Mouse (Mus musculus) lung, embryonic 16.5 days (tissue): ENCODE results near the gene Olfr1416. TPM values are rescaled to one million over a fixed set of nuclear protein-coding genes. Genes with fewer than 3 reads are reported as not detected.
A peak's percentile ranks its signal among the peaks of the same experiment; 100 is the strongest.

Experiments
- ATAC-seq: fragments of 200-750 bp; cut with Nextera tagmentation; 2 replicates; pipeline ENCODE4 v1.8.0; 2017; ENCODE audit warnings: low read depth, mild to moderate bottlenecking, moderate library complexity
- H3K27ac ChIP-seq: fragments of 300-500 bp; sonication (generic); 2 replicates; pipeline ENCODE4 v1.5.1; 2014; ENCODE audit warnings: mild to moderate bottlenecking, control low read depth, low read length
- H3K27me3 ChIP-seq: fragments of 300-500 bp; sonication (generic); 2 replicates; pipeline ENCODE4 v1.6.1; 2014; ENCODE audit warnings: low read depth, low read length, mixed read lengths; ENCODE audit not compliant: control insufficient read depth, insufficient read depth
- H3K36me3 ChIP-seq: fragments of 300-500 bp; sonication (generic); 2 replicates; pipeline ENCODE4 v1.6.1; 2014; ENCODE audit warnings: low read length; ENCODE audit not compliant: control insufficient read depth, insufficient read depth
- H3K4me1 ChIP-seq: fragments of 300-500 bp; sonication (generic); replicated peaks from 2 replicates; pipeline ENCODE4 v1.6.1; 2014; ENCODE audit warnings: low read length, mixed read lengths; ENCODE audit not compliant: control insufficient read depth, insufficient read depth
- H3K4me2 ChIP-seq: fragments of 300-500 bp; sonication (generic); 2 replicates; pipeline ENCODE4 v1.6.1; 2014; ENCODE audit warnings: low read depth, low read length, control low read depth
- H3K4me3 ChIP-seq: fragments of 300-500 bp; sonication (generic); 2 replicates; pipeline ENCODE4 v1.5.1; 2014; ENCODE audit warnings: mild to moderate bottlenecking, low read length, control low read depth
- H3K9ac ChIP-seq: fragments of 300-500 bp; sonication (generic); 2 replicates; pipeline ENCODE4 v1.6.1; 2014; ENCODE audit warnings: low read length, control low read depth
- H3K9me3 ChIP-seq: fragments of 300-500 bp; sonication (generic); 2 replicates; pipeline ENCODE4 v1.6.1; 2016; ENCODE audit warnings: low read length; ENCODE audit not compliant: control insufficient read depth
- WGBS: fragments of 180-500 bp; shearing (Covaris S2); extraction: QIAGEN DNeasy Blood & Tissue Kit; methylation state at CpG from one replicate; pipeline ENCODE4 v1.1.7; 2014; 5-methylcytosine and 5-hydroxymethylcytosine counted together
- polyA plus RNA-seq: library from polyadenylated mRNA; unstranded; fragments of >200 nt; fragmentation: Nextera tagmentation; extraction: Ambion mirVana; gene quantifications from 2 replicates; pipeline ENCODE4 v1.2.1, GENCODE M21; 2015

The Olfr1416 gene
- polyA plus RNA-seq, 1 experiment from 2014 or later = not detected

- H3K4me3 ChIP-seq = peak within 1 kb of the TSS; percentile 81
- 1% methylated on average over 67 of the region's 67 CpGs for WGBS
- peaks cover 10% of the 10 kb centered on the region for H3K4me1 ChIP-seq
- ATAC-seq = peak; percentile 96
- no peaks in the 10 kb centered on the region for H3K9me3 ChIP-seq
- H3K27me3 ChIP-seq = no peaks in the 10 kb centered on the region
- peaks cover 6% of the 10 kb centered on the region for H3K36me3 ChIP-seq
- peak within 1 kb of the TSS; percentile 94 for H3K9ac ChIP-seq
- peak within 1 kb of the TSS; percentile 69 for H3K27ac ChIP-seq
- H3K4me2 ChIP-seq = peak within 1 kb of the TSS; percentile 91
These were observed 11.5 kb downstream of the Olfr1416 start, which contains the start of gene Ndufa10 for GRCm38 (mm10) chr1:92473165-92474041. Ndufa10 (minus strand) TSS chr1:92473860.

DNA sequence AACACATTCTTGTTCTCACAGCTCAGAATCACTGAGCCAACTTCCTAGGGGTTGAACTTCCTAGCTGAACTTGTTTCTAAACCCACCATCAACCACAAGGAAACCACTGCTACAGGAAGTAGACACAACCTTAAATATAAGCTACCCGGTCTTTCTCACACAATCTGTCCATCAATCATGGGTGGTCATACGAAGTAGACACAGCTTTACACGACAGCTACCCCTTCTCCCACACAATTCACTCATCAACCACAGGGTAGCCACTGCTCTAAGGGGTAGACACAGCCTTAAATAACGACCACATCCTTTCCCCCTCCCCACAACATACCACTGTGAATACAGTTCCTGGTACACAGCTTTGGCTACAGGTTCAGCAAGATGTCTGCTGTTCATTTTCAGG, 16.0 kb downstream of the Olfr1416 start:
- H3K36me3 ChIP-seq = peaks cover 20% of the 10 kb centered on the region
- no peak overlapping the region for H3K9ac ChIP-seq
- no peaks in the 10 kb centered on the region for H3K27me3 ChIP-seq
- no peak for ATAC-seq
- no peak overlapping the region for H3K4me3 ChIP-seq
- peaks cover 7% of the 10 kb centered on the region for H3K4me1 ChIP-seq
- no peak overlapping the region for H3K27ac ChIP-seq
- WGBS = 74% methylated on average over 4 of the region's 4 CpGs
- no peak overlapping the region for H3K4me2 ChIP-seq
- H3K9me3 ChIP-seq = no peaks in the 10 kb centered on the region

GRCm38 (mm10) chr1:92458416-92458815, 26.5 kb downstream of the Olfr1416 start:
- H3K9me3 ChIP-seq = no peaks in the 10 kb centered on the region; the same call in 1 of the 2 replicates
- 89% methylated on average over 6 of the region's 6 CpGs for WGBS
- peaks cover 45% of the 10 kb centered on the region for H3K36me3 ChIP-seq
- no peaks in the 10 kb centered on the region for H3K27me3 ChIP-seq
- no peak overlapping the region for H3K4me3 ChIP-seq
- ATAC-seq = no peak
- no peak overlapping the region for H3K9ac ChIP-seq
- no peak overlapping the region for H3K27ac ChIP-seq
- no peaks in the 10 kb centered on the region for H3K4me1 ChIP-seq
- H3K4me2 ChIP-seq = no peak overlapping the region

DNA sequence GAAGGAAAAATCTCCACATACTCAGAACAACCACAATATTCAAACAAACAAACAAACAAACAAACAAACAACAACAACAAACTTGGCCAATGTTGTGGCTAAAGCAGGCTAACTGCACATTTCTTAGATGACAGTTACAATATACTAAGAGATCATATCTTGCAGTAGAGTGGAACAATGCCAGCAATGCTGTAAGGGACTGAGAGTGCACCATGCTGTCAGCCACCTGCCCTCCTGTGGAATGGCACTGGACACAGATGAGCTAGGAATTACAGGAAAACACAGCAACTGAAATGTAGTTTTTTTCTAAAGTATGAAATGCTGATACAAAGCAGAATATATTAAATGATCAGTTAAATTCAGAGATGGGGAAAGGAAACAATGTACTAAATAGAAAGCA, 27.2 kb downstream of the Olfr1416 start:
- ATAC-seq = no peak
- no peaks in the 10 kb centered on the region; the same call in 1 of the 2 replicates for H3K9me3 ChIP-seq
- H3K4me3 ChIP-seq = no peak overlapping the region

GRCm38 (mm10) chr1:92453751-92454445, 31.0 kb downstream of the Olfr1416 start:
- H3K4me1 ChIP-seq = no peaks in the 10 kb centered on the region
- ATAC-seq = no peak
- H3K27me3 ChIP-seq = no peaks in the 10 kb centered on the region
- H3K36me3 ChIP-seq = peaks cover 38% of the 10 kb centered on the region
- no peak overlapping the region for H3K4me3 ChIP-seq
- 68% methylated on average over 8 of the region's 8 CpGs for WGBS
- no peak overlapping the region for H3K27ac ChIP-seq
- no peak overlapping the region for H3K9ac ChIP-seq
- H3K4me2 ChIP-seq = no peak overlapping the region
- H3K9me3 ChIP-seq = no peaks in the 10 kb centered on the region; the same call in 1 of the 2 replicates

More for the DNA sequence above, 27.2 kb downstream of the Olfr1416 start:
- Histone ChIP-seq H3K4me2 (no peak overlapping the region), H3K4me1 (no peaks in the 10 kb centered on the region), H3K27me3 (no peaks in the 10 kb centered on the region), H3K27ac (no peak overlapping the region), H3K36me3 (peaks cover 43% of the 10 kb centered on the region), H3K9ac (no peak overlapping the region)

DNA sequence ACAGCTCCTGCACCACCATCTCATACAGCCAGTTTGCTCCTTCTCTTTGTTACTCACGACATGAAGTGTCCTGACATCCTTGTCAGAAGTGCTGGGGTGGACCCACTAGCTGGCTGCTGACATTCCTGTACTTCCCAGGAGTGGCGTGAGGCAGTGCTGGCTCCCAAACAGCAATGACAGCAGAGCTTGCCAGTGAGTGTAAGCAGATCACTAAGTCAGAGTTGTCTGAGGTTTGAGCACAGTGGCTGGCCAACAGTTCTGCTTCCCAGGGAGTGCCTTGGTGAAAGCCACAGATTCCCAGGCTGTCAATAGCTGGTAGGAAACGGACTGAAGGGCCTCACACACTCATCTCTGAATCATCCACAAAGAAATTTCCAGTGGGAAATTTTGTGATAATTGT, 36.6 kb downstream of the Olfr1416 start:
- Histone ChIP-seq H3K9me3 (no peaks in the 10 kb centered on the region), H3K4me3 (no peak overlapping the region), H3K36me3 (peaks cover 38% of the 10 kb centered on the region), H3K9ac (no peak overlapping the region), H3K27ac (no peak overlapping the region), H3K4me2 (no peak overlapping the region), H3K4me1 (no peaks in the 10 kb centered on the region), H3K27me3 (no peaks in the 10 kb centered on the region)
- 69% methylated on average over 3 of the region's 3 CpGs for WGBS
- ATAC-seq = no peak

DNA sequence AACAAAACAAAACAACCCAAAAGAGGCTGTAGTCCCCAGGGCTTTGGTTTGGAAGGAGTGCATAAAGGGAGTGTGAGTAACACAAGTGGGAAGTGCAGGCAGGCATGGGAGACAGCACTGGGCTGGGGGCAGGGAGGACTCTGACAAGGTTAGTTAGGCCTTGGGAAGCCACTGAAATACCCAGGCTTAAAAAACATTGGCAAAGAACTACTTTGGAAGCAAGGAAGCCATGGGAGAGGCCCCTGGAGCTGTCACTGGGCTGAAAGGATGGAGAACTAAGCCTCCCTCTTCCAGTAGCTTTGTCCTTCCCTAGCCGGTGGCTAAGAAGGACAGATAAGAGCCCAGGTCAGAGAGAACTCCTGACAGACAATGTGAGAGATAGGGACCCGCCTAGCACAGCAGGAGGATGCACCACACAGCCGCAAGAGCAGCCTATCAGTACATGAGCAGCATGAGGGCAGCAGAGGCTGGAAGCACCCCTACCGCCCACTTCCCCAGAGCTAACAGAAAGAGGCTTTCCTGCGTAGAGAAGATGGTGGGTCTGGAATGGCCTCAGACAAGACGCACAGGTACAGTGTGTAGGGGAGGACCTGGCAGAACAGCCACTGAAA, 43.4 kb downstream of the Olfr1416 start:
- Histone ChIP-seq H3K4me3 (no peak overlapping the region), H3K9me3 (no peaks in the 10 kb centered on the region), H3K27me3 (no peaks in the 10 kb centered on the region), H3K4me1 (peaks cover 14% of the 10 kb centered on the region), H3K36me3 (peaks cover 15% of the 10 kb centered on the region), H3K4me2 (no peak overlapping the region), H3K27ac (no peak overlapping the region), H3K9ac (no peak overlapping the region)
- WGBS = 76% methylated on average over 6 of the region's 6 CpGs
- no peak for ATAC-seq

DNA sequence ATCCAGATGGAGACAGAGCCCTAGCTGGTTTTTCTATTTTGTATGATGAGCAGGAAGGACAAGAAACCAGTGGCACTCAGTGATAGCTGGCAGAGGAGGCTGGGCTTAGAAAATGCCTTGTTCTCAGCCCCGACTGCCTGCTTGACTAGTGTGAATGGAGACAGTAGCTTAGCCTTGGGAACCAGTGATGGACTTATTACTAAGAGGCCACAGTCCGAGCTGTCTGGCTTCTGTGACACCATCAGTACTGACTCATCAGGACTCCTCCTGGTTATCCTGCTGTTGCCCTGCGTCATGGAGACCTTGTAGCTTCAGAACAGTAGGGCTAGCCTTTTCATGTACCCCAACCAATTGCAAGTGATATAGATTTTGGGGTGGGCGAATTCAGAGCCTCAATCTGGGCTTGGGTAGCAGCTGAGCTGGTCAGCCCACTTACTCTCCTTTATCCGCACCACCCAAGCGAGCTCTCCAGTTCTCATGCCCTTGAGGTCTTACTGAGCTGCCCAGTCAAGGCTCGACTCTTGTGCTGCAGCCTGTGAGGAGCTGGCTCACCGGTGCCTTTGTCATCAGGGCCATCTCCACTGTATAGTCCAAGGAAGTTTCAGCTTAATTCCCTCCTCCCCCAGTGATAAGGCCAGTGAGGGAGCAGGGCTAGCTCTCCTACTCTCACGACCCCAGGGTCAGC, 44.7 kb downstream of the Olfr1416 start:
- no peaks in the 10 kb centered on the region for H3K27me3 ChIP-seq
- no peak overlapping the region for H3K4me3 ChIP-seq
- H3K4me2 ChIP-seq = no peak overlapping the region
- H3K4me1 ChIP-seq = peaks cover 14% of the 10 kb centered on the region
- no peak overlapping the region for H3K9ac ChIP-seq
- no peak overlapping the region for H3K27ac ChIP-seq
- H3K36me3 ChIP-seq = peaks cover 12% of the 10 kb centered on the region
- no peaks in the 10 kb centered on the region for H3K9me3 ChIP-seq
- no peak for ATAC-seq
- WGBS = 88% methylated on average over 9 of the region's 9 CpGs
